Mouse (Mus musculus) common myeloid progenitor, adult 5-6 weeks (primary cell): ENCODE measurements around the gene Sephs1. TPM values are rescaled to one million over a fixed set of nuclear protein-coding genes. Genes with fewer than 3 reads are reported as not detected.
A peak's percentile ranks its signal among the peaks of the same experiment; 100 is the strongest.

Experiments used
- ATAC-seq: replicated peaks from 2 replicates; pipeline ENCODE4 v1.8.0; 2016; ENCODE audit warnings: low read depth, mild to moderate bottlenecking, moderate TSS enrichment, inconsistent platforms; ENCODE audit not compliant: poor library complexity, severe bottlenecking
- total RNA-seq: library from RNA; stranded (forward); fragments of 200-1000, 187-1606 nt; gene quantifications from 2 replicates; pipeline ENCODE4 v1.2.3, GENCODE M21; 2017

The Sephs1 gene
- total RNA-seq: 36.6 and 48.2 TPM in 2 replicates

- peak; percentile 65 for ATAC-seq
These were observed at the start of gene Sephs1 for GRCm38 (mm10) chr2:4881350-4882248. Gene Sephs1, plus strand, starts transcription at chr2:4881564.

DNA sequence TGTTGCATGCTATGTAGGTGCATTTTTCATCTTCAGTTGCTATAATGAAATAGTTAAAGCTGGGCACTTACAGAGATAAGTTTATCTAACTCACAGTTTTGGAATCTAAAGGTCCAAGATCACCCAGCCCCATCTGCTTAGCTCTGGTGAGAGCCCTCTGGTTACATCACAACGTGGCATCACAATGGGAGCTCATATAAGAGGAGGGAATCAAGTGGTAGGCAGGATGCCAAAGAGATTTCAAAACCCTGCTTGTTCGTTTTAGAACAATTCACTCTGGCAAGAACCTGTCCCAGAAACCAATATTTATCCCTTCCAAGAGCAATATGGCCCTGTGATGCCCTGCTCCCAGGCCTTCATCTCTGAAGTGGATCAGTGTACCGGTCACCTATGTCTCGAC lies 49.2 kb upstream of the Sephs1 start:
- 0 out of 2 replicates have a peak, but pooled peaks have one; percentile 21 for ATAC-seq

DNA sequence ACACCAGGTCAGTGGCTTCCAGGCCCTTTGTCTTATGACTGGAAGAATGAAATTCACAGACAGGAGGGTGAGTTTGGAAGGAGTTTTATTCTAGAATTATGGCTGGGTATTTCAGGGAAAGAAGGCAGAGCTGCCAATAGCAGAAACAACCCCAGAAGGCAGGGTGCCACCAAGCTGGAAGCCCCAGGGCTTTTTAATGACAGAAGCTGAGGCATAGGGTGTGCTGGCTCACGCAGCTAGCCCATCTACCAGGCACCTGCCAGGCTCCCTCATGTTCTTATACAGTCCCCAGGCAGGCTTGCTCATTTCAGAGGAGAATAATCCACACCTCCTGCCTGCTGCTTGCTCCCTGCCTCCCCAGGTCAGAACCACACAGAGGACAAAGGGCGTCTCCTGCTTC lies 31.9 kb upstream of the Sephs1 start:
- ATAC-seq: no peak

DNA sequence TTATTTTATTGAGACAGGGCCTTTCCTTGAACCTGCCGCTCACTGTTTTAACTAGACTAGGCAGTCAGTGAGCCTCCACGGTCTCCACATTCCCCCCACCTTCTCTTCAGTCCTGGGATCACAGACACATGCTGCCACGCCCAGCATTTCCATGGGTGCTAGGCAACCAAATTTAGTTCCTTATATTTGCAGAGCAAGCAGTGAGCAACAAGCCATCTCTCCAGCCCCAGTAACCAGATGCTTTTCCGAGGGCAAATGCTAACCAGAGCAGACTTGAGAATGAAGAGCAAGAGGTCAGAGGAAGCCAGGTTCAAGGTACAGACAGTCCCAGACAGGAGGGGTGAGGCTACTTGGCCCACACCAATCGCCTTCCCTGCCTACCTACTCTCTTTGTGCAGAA lies 24.2 kb upstream of the Sephs1 start:
- ATAC-seq: peak; percentile 86

DNA sequence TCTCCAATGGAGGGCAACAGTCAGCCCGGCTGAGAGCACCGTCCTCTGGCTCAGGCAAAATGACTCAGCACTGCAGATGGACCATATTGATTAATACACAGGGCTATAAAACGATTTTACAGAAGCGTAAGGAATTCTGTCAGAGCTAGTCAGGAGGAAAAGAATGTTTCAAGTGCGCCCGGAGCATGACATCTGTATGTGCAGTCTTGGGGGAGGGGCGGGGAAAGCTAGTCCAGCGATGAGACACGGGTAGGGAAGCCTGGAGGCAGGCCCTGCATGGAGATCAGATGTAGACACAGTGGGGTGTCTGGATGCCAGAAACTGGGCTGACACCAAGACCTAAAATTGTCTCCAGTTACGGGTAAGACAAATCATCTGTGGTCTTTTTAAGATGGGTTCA lies 23.2 kb upstream of the Sephs1 start:
- ATAC-seq: no peak

- peak; percentile 90 for ATAC-seq
These were observed 17.2 kb upstream of the Sephs1 start for GRCm38 (mm10) chr2:4864008-4864816.

DNA sequence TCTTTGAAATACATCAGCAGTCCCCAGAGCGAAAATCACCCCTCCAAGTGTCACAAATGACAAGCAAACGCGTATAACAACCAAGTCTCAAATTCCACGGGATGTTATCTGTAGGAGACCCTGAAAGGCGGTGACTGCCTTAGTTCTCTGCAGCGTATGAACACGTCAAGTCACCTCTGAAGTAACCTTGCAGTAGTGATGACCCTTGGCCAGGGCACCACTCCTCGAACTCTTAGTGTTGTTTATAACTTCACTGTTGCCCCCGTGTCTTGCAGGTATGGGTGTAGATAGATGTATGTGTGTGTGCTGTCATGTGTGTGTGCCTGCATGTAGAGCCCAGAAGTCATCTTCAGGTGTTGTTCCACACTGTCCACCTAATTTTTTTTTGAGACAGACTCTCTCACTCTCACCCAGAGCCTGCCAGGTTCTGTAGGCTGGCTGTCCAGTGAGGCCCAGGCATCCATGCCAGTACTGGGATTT lies 16.5 kb upstream of the Sephs1 start:
- no peak for ATAC-seq

- no peak for ATAC-seq
These were observed 13.2 kb upstream of the Sephs1 start for GRCm38 (mm10) chr2:4868028-4868725.

DNA sequence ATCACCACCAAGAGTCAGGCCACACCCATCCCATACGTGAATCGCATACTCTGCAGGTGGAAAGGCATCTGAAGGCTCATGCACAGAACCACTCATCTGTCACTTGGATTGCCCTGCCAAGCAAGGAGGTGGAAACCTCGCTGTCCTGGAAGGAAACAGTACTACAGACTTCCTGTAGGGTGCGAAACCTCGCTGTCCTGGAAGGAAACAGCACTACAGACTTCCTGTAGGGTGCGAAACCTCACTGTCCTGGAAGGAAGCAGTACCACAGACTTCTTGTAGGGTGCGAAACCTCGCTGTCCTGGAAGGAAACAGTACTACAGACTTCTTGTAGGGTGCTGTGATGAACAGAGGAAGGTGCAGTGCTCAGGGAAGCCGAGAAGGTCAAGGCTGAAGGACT lies 8.6 kb upstream of the Sephs1 start:
- ATAC-seq: peak; percentile 65

DNA sequence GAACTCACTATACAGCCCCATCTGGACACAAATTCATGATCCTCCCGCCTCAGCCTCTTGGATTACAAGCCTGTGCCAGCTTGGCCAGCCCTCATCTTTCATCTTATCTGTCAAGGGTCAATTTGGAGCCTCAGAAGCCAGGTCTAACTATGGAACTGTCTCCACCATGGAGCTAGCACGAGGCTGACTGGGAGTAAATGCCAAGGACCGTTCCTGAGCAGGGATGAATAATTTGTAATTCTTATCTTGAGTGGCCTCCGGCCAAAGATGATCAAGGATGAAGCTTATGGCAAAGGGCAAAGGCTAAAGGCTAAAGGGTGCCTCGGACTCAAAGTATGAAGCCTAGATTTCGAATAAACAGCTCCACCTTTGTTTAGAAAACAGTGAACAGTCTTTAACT lies 8.0 kb upstream of the Sephs1 start:
- no peak for ATAC-seq

- no peak for ATAC-seq
These were observed 6.3 kb upstream of the Sephs1 start for GRCm38 (mm10) chr2:4875090-4875489.

- no peak for ATAC-seq
These were observed 5.2 kb upstream of the Sephs1 start for GRCm38 (mm10) chr2:4876131-4876530.

DNA sequence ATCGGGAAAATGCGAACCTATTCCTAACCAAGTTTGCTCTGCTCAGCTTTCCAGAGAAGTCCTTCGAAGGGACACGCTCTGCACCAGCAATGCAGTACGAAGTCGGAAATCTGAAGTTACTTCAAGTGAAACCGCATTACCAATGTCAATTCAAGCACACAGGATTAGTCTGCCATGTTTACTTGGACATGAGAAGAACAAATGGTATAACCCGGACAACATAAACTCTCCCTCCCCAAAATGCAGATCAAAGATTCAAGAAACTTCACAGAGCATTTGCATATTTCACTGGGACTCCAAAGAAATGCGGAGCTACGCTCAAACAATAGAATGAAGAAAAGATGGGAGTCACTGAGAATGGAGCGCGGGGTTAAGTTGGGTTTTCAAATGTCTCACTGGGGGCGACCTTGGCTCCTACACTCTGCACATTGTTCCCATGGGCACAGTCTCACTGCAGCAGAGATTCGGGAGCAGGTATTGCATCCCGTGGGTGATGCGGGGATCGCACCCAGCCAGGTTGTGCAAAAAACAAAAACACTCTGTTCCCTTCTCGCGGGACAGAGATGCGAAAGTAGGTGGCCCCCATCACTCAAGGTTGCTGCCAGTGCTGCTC lies 521 bp upstream of the Sephs1 start:
- ATAC-seq: peak; percentile 23

DNA sequence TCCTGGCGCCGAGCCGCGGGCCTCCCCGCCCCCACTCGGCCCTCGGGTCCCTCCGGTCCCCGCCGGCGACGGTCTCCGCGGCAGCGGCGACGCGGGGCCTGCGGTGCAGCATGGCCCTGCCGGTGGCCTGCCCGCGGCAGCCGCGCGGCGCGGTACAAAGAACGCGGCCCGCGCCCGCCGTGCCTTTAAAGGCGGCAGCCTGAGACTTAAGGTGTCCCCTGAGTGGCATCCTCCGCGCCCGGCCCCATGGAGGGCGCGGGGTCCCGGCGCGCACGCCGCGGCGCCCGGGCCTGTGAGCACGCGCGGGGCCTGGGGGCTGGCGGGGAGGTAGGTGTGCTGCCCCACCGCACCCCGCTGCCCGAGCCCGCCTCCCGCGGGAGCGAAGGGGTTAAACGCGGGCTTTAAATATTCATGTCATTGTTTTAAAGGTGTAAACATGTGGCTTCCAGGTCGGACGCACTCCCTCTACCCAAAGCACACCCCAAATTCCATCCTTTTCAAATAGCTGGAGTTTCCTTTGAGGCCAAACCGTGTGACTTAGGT lies 956 bp downstream of the Sephs1 start:
- peak; percentile 36 for ATAC-seq

DNA sequence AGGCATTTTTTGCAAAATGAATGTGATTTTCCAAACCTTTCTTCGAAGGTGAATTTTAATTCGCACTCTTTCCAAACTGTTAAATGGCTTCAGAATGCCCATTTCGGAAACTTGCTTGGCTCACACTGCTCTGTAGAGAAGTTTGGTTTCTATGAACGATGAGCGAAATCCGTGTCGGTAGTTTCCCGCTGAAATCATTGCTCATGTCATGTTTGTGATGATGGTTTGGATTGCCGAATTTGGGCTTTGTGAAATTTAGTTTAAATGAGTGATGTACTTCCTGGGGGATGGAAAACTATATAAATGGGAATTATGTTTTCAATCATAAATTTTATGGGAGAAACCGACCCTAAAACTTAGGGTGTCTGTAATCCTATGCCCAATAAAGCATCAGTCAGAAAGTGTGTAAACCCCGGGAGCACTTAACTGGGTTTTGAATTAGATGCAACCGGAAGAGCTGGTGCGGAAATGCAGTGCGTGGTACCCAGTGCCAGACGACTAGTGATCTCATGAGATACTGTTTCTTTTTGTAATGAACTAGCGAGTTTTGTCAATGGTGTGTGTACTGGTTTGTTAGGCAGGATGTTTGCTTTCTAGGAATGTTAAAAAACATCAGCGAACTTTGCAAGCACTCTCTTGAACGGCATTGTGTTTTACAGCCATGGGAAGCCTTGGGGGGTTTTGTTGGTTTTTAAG lies 1.8 kb downstream of the Sephs1 start:
- ATAC-seq: no peak

DNA sequence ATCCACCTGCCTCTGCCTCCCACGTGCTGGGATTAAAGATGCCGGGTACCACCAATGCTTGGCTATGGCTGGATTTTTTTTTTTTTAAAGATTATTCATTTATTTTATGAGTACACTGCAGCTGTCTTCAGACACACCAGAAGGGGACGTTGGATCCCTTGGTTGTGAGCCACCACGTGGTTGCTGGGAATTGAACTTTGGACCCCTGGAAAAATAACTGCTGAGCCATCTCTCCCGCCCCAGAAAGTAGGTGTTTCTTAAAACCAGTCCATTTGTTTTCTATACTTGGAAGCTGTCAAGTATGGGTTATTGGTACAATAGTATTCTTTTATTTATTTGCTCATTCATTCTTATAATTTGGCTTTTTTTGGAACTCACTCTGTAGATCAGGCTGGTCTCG lies 5.5 kb downstream of the Sephs1 start:
- ATAC-seq: no peak

DNA sequence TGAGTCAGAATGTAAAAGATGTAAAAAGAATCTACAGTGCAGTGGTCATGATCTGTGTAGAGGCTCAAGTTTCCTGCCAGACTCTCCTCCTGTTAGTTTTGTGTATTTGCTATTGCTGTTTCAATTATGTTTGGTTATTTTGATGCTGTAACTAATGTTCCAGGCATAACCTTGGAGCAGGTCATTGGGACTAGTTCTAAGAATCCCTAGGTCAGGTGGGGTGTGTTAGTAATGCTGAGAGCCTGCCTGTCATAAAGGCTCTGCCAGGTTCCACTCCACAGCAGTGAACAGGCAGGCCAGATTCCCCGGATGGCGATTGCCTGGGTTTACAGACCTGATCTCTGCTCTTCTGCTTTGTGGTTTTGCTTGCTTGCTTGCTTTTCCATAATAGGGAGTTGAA lies 14.2 kb downstream of the Sephs1 start:
- no peak for ATAC-seq

DNA sequence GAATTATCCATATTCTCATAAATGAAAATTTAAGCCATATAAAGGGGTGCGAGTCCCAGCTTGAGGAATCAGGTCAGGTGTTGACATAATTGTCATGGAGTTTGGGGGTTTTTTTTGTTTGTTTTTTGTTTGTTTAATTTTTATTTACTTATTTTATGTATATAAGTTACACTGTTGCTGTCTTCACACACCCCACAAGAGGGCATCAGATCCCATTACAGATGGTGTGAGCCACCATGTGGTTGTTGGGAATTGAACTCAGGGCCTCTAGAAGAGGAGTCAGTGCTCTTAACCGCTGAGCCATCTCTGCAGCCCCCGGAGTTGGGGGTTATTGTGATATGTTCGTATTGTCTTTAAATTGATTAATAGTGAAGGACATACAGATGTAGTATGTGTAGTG lies 15.6 kb downstream of the Sephs1 start:
- ATAC-seq: no peak

DNA sequence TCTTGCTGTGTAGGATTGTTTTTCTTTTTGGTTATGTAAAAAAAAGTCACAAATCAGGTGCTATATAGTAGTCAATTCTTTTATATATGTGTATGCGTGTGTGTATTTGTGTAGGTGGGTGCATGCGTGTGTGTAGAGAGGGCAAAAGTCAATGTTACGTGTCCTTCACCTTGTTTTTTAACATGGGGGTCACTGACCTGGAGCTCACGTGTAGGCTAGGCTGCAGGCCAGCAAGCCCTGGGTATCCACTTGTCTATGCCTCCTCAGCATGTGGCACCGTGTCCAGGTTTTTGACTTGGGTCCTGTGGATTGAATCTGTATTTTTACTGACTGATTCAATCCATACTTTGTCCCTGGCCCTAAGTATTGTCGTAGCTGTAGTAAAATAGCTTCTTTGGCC lies 19.3 kb downstream of the Sephs1 start:
- ATAC-seq: no peak
